Mouse (Mus musculus) ES-E14 (cell line): Measurements from ENCODE around the gene Tmem131. TPM values are rescaled to one million over a fixed set of nuclear protein-coding genes. Genes with fewer than 3 reads are reported as not detected.
A peak's percentile ranks its signal among the peaks of the same experiment; 100 is the strongest.

Experiments used
- DNase-seq: peaks from one replicate; pipeline ENCODE4 v3.0.0-alpha.2; 2013; ENCODE audit warnings: low read depth, low spot score
- H3K27ac ChIP-seq: 2 replicates; pipeline ENCODE4 v1.5.1; 2012; ENCODE audit warnings: low read depth, mild to moderate bottlenecking, low read length, moderate library complexity, mixed read lengths; ENCODE audit not compliant: poor library complexity, insufficient read depth, severe bottlenecking
- H3K36me3 ChIP-seq: 2 replicates; pipeline ENCODE4 v1.6.1; 2012; ENCODE audit warnings: mild to moderate bottlenecking, low read length, moderate library complexity, mixed read lengths; ENCODE audit not compliant: control insufficient read depth, poor library complexity, insufficient read depth, severe bottlenecking
- H3K4me1 ChIP-seq, 2 experiments: fragments of 150-350 bp in 1 of 2; sonication (generic) in 1 of 2; 2 replicates each; pipeline ENCODE4 v1.6.1; 2012; ENCODE audit warnings: low read length in 2 of 2, mild to moderate bottlenecking in 1 of 2, mixed read lengths in 1 of 2; ENCODE audit not compliant: control insufficient read depth in 2 of 2, insufficient read depth in 2 of 2, poor library complexity in 1 of 2
- H3K4me3 ChIP-seq, 2 experiments: fragments of 150-350 bp in 1 of 2; sonication (generic) in 1 of 2; 2 replicates each; pipeline ENCODE4 v1.5.1; 2012; ENCODE audit warnings: low read length in 2 of 2, low read depth in 1 of 2, mild to moderate bottlenecking in 1 of 2, mixed read lengths in 1 of 2; ENCODE audit not compliant: insufficient read depth in 1 of 2, poor library complexity in 1 of 2, severe bottlenecking in 1 of 2
- H3K9ac ChIP-seq: 2 replicates; pipeline ENCODE4 v1.6.1; 2012; ENCODE audit warnings: low read depth, mild to moderate bottlenecking, low read length, mixed read lengths; ENCODE audit not compliant: poor library complexity, insufficient read depth, severe bottlenecking
- H3K9me3 ChIP-seq: fragments of 150-350 bp; sonication (generic); 2 replicates; pipeline ENCODE4 v1.6.1; 2012; ENCODE audit warnings: low read depth, mild to moderate bottlenecking, low read length; ENCODE audit not compliant: control insufficient read depth, insufficient read depth
- CHD2 ChIP-seq: IDR thresholded peaks from 2 replicates; pipeline ENCODE4 v1.6.1; 2014; ENCODE audit warnings: mild to moderate bottlenecking, low read depth, low read length, inconsistent platforms
- HCFC1 ChIP-seq: IDR thresholded peaks from 2 replicates; pipeline ENCODE4 v1.6.1; 2012; ENCODE audit warnings: low read length, inconsistent platforms, borderline replicate concordance; ENCODE audit not compliant: insufficient read depth
- MAFK ChIP-seq: IDR thresholded peaks from 2 replicates; pipeline ENCODE4 v1.6.1; 2014; ENCODE audit warnings: mild to moderate bottlenecking, low read depth, low read length, inconsistent platforms; ENCODE audit not compliant: insufficient read depth
- ZC3H11A ChIP-seq: IDR thresholded peaks from 2 replicates; pipeline ENCODE4 v1.6.1; 2012; ENCODE audit warnings: low read depth, mild to moderate bottlenecking, inconsistent platforms, low read length, borderline replicate concordance
- ZNF384 ChIP-seq: IDR thresholded peaks from 2 replicates; pipeline ENCODE4 v1.6.1; 2012; ENCODE audit warnings: low read depth, low read length, inconsistent platforms
- in situ Hi-C, 2 experiments: fragments of 600-800 bp; cut with MboI; formaldehyde crosslinking; loops; one replicate each; pipeline ENCODE4 v1.15.1; 2025; ENCODE audit warnings: low sequenced_read_pairs in 2 of 2, inconsistent platforms in 1 of 2; ENCODE audit not compliant: unreplicated experiment in 2 of 2
- total RNA-seq: library from RNA; depleted of rRNA; stranded (reverse); fragments of 300-350 nt; gene quantifications from 2 replicates; pipeline ENCODE4 v1.2.3, GENCODE M21; 2012

Gene Tmem131
- total RNA-seq, 1 experiment = 73.1 TPM

- no peaks in the 10 kb centered on the region for H3K9me3 ChIP-seq
- H3K4me3 ChIP-seq = no peak overlapping the region
- no peak for TF ChIP-seq MAFK
- TF ChIP-seq ZC3H11A = no peak
- no peak for TF ChIP-seq ZNF384
- TF ChIP-seq CHD2 = no peak
- TF ChIP-seq HCFC1 = no peak
- in situ Hi-C loops = no loop called here
- no peak overlapping the region for H3K27ac ChIP-seq
- no peak overlapping the region for H3K9ac ChIP-seq
- peaks cover 79% of the 10 kb centered on the region for H3K36me3 ChIP-seq
- DNase-seq = no peak
- H3K4me1 ChIP-seq = peaks cover 9 to 17% of the 10 kb centered on the region in 2 experiments
Measured at GRCm38 (mm10) chr1:36800379-36801011, 143.0 kb downstream of the Tmem131 start.

GRCm38 (mm10) chr1:36797481-36797880, 146.0 kb downstream of the Tmem131 start:
- H3K9me3 ChIP-seq = no peaks in the 10 kb centered on the region
- H3K27ac ChIP-seq = no peak overlapping the region
- no peaks in the 10 kb centered on the region; a peak in 1 of 4 replicates for H3K4me1 ChIP-seq
- TF ChIP-seq ZNF384 (no peak), CHD2 (no peak), HCFC1 (no peak), MAFK (no peak), ZC3H11A (no peak)
- H3K9ac ChIP-seq = no peak overlapping the region
- DNase-seq = no peak
- peaks cover 83% of the 10 kb centered on the region for H3K36me3 ChIP-seq
- no peak overlapping the region for H3K4me3 ChIP-seq
- in situ Hi-C loops = loop anchor here (25.0 kb wide), 2 partner anchors 440 to 840 kb away; no protein-coding TSS in a partner anchor

- in situ Hi-C loops = loop anchor here (25.0 kb wide), 2 partner anchors 441 to 841 kb away; no protein-coding TSS in a partner anchor
- TF ChIP-seq MAFK = no peak
- TF ChIP-seq ZNF384 = no peak
- Histone ChIP-seq H3K9ac (no peak overlapping the region), H3K9me3 (no peaks in the 10 kb centered on the region), H3K27ac (no peak overlapping the region), H3K4me3 (no peak overlapping the region), H3K36me3 (peaks cover 83% of the 10 kb centered on the region), H3K4me1 (no peaks in the 10 kb centered on the region; a peak in 1 of 4 replicates)
- DNase-seq = no peak
Measured at GRCm38 (mm10) chr1:36796711-36797110, 146.8 kb downstream of the Tmem131 start.

- TF ChIP-seq MAFK (no peak), HCFC1 (no peak), CHD2 (no peak), ZNF384 (no peak), ZC3H11A (no peak)
- Histone ChIP-seq H3K9ac (no peak overlapping the region), H3K27ac (no peak overlapping the region), H3K9me3 (no peaks in the 10 kb centered on the region), H3K4me3 (no peak overlapping the region), H3K4me1 (peaks cover 0 to 5% of the 10 kb centered on the region in 2 experiments; a peak in 1 of 4 replicates), H3K36me3 (peaks cover 26% of the 10 kb centered on the region)
- in situ Hi-C loops = loop anchor here (25.0 kb wide), 2 partner anchors 448 to 848 kb away; no protein-coding TSS in a partner anchor
- DNase-seq = no peak
Measured at GRCm38 (mm10) chr1:36789416-36789815, 154.1 kb downstream of the Tmem131 start.

- no peak overlapping the region for H3K4me3 ChIP-seq
- in situ Hi-C loops = loop anchor here (25.0 kb wide), 2 partner anchors 451 to 851 kb away; no protein-coding TSS in a partner anchor
- no peak overlapping the region for H3K9ac ChIP-seq
- no peak for TF ChIP-seq ZNF384
- no peak for TF ChIP-seq HCFC1
- TF ChIP-seq ZC3H11A = 0 out of 2 replicates have a peak, but pooled peaks have one; percentile 25
- 0 out of 2 replicates have a peak, but pooled peaks have one; percentile 27 for TF ChIP-seq MAFK
- no peak for TF ChIP-seq CHD2
- no peak overlapping the region for H3K27ac ChIP-seq
- no peaks in the 10 kb centered on the region for H3K9me3 ChIP-seq
- no peak for DNase-seq
- peaks cover 0 to 5% of the 10 kb centered on the region in 2 experiments; a peak in 1 of 4 replicates for H3K4me1 ChIP-seq
- H3K36me3 ChIP-seq = peaks cover 3% of the 10 kb centered on the region
Measured at GRCm38 (mm10) chr1:36786377-36786776, 157.1 kb downstream of the Tmem131 start.
